Mouse (Mus musculus): Measurements from ENCODE around the gene Mcoln3.

Mcoln3 gene

DNA sequence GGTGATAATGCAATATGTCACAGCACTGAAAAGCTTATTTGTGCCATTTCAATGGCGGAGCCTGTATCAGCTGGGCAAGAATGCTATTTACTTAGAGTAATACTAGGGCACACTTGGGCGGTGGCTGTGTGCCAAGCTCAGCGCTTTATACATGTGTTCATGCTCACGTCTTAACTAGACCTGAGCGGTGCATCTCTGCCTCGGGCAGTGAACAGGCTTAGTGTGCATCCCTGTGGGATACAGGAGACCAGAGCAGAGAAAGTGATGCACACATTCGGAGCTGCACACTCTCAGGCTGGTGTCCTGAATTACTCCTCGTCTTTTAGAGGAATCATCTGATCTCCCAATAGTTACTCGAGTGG is 6.2 kb downstream of the Mcoln3 start:
- no peak for ATAC-seq (ENCODE audit: insufficient number of reproducible peaks, low FRiP score, low TSS enrichment)

GRCm38 (mm10) chr3:146127205-146127604 is 10.0 kb downstream of the Mcoln3 start:
- ATAC-seq (ENCODE audit: insufficient number of reproducible peaks, low FRiP score, low TSS enrichment), result no peak

GRCm38 (mm10) chr3:146134834-146135233 is 17.6 kb downstream of the Mcoln3 start:
- no peak for ATAC-seq (ENCODE audit: insufficient number of reproducible peaks, low FRiP score, low TSS enrichment)

GRCm38 (mm10) chr3:146135417-146135816 is 18.2 kb downstream of the Mcoln3 start:
- no peak for ATAC-seq (ENCODE audit: insufficient number of reproducible peaks, low FRiP score, low TSS enrichment)

DNA sequence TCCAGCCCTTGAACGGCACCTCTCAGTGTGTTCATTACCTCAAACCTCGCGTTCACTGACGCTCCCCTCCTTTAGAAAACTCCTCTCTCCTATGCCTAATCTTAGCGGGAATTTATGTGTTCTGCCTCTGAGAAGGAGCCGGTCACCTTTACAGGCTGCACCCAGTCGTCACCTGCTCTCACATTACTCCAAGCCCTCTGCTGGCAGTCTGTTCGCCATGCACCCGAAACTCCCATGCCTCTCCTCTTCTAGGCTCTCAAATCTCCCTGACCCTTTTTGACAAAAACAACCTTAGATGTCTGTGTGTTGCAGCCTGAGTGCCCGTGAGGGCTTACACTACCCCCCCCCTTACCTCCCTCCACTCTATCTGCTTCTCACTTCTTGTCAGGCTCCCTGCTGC is 19.2 kb downstream of the Mcoln3 start:
- no peak for ATAC-seq (ENCODE audit: insufficient number of reproducible peaks, low FRiP score, low TSS enrichment)

DNA sequence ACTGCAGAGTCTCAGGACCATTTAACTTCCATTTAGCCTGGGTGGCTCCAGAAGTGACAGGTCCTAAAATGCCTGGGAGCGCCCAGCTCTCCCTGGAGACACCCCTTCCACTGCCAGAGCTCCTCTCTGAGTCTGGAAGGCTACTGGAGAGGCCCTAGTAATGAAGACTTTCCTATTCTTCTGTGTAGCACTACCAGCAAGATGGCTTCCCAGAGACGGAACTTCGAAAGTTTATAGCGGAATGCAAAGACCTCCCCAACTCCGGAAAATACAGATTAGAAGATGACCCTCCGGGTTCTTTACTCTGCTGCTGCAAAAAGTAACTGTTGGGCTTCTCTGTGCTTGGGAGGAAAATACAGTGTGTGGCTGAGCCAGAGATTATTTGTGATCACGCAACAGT is 23.0 kb downstream of the Mcoln3 start:
- no peak for ATAC-seq (ENCODE audit: insufficient number of reproducible peaks, low FRiP score, low TSS enrichment)

GRCm38 (mm10) chr3:146142523-146142922 is 25.3 kb downstream of the Mcoln3 start:
- no peak for ATAC-seq (ENCODE audit: insufficient number of reproducible peaks, low FRiP score, low TSS enrichment)

DNA sequence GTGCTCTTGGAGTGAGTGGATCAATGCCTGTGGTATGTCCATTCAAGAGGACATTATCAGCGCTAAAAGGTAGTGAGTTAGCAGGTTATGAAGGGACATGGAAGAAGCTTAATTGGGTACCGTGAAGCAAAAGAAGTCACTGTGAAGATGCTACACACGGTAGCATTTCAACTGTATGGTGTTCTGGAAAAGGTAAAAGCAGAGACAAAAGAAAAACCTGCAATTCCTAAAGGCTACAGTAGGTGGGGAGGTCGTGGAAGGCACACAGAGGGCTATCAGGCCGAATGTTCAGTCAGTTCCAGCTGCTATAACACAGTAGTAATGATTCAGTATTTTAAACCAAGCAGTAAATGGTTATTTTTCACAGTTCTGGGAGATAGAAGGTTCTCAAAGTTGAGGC is 28.3 kb downstream of the Mcoln3 start:
- no peak for ATAC-seq (ENCODE audit: insufficient number of reproducible peaks, low FRiP score, low TSS enrichment)

GRCm38 (mm10) chr3:146146131-146146530 is 28.9 kb downstream of the Mcoln3 start:
- no peak for ATAC-seq (ENCODE audit: insufficient number of reproducible peaks, low FRiP score, low TSS enrichment)

GRCm38 (mm10) chr3:146149156-146150057 is 32.2 kb downstream of the Mcoln3 start, which contains the start of gene Mcoln2:
Gene Mcoln2, plus strand, starts transcription at chr3:146149833.
- ATAC-seq (ENCODE audit: insufficient number of reproducible peaks, low FRiP score, low TSS enrichment), result no peak

GRCm38 (mm10) chr3:146150058-146150400 is 32.8 kb downstream of the Mcoln3 start:
- no peak for ATAC-seq (ENCODE audit: insufficient number of reproducible peaks, low FRiP score, low TSS enrichment)

DNA sequence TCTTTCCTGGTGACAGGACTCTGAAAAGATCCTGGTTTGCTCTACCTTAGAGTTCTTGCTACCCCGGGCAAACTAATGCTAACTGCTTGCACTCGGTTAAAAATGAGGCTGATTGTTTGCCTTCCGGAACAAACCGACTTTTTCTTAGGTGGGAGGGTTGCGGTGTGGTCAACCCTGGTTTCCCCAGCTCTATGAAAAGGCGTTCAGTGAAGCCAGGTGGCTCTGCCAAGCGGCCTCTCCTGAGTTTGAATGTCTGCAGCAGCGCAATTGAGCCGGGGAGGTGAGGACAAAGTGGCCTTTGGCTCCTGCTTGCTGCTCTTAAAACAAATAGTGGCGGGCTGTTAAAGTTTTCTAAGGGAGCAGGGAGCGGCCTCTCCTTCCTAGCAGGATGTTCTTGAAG is 33.3 kb downstream of the Mcoln3 start:
- ATAC-seq (ENCODE audit: insufficient number of reproducible peaks, low FRiP score, low TSS enrichment), result no peak

DNA sequence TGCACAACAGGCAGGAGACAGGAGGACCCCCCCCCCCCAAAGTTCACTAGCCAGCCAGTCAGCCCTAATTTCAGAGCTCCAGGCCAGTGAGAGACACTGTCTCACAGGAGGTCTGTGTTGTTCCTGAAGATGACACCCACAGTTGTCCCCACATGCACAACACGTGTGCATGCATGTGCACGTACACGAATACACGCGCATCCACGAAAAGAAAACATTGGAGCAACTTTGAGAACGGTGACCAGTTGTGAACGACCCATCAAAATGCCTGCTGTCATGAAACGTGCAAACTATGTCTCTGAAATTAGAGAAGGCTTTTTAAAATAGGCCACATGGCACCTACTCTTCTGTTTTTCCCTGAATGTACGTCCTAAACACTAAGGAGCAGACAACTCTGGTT is 34.1 kb downstream of the Mcoln3 start:
- no peak for ATAC-seq (ENCODE audit: insufficient number of reproducible peaks, low FRiP score, low TSS enrichment)

- ATAC-seq (ENCODE audit: insufficient number of reproducible peaks, low FRiP score, low TSS enrichment), result no peak
Observed at GRCm38 (mm10) chr3:146151755-146152154, 34.5 kb downstream of the Mcoln3 start.

DNA sequence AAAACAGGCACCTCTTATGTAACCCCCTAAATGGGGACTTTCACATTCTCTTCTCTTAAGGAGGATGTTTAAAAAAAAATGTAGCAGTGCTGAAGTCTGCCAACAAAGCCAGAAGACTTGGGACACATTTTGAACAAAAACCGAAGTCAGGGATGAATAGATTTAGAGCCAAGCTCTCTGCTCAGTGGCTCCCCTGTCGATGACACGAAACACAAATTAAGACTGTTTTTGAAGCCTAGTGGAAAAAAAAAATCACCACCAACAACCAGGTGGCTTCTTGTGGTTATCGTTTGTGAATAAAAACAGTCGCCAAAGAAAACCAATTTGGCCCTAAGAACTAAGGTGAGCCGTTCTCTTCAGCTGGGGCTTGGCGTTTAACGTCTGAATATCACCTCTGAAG is 35.1 kb downstream of the Mcoln3 start:
- no peak for ATAC-seq (ENCODE audit: insufficient number of reproducible peaks, low FRiP score, low TSS enrichment)

- no peak for ATAC-seq (ENCODE audit: insufficient number of reproducible peaks, low FRiP score, low TSS enrichment)
Observed at GRCm38 (mm10) chr3:146152913-146153312, 35.7 kb downstream of the Mcoln3 start.

GRCm38 (mm10) chr3:146153862-146154611 is 36.8 kb downstream of the Mcoln3 start:
- ATAC-seq (ENCODE audit: insufficient number of reproducible peaks, low FRiP score, low TSS enrichment), result no peak

GRCm38 (mm10) chr3:146155628-146156576 is 38.7 kb downstream of the Mcoln3 start:
- no peak for ATAC-seq (ENCODE audit: insufficient number of reproducible peaks, low FRiP score, low TSS enrichment)

GRCm38 (mm10) chr3:146156811-146157210 is 39.6 kb downstream of the Mcoln3 start:
- ATAC-seq (ENCODE audit: insufficient number of reproducible peaks, low FRiP score, low TSS enrichment), result no peak

DNA sequence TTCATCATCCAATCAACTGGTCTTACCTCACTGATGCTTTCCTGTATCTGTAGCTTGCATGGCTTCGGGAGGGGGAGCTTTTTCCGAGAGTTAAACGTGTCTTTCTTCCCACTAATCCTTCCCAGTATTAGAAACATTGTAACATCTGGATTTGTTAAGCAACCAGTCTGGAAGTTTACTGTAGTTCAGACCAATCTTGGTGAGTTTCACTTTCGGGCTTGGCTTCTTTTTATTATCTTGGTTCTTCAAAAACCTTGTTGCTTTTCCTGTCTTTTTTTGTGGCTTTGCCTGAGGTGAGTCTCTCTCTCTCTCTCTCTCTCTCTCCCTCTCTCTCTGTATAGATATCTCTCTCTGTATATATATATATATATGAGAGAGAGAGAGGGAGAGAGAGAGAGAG is 40.8 kb downstream of the Mcoln3 start:
- no peak for ATAC-seq (ENCODE audit: insufficient number of reproducible peaks, low FRiP score, low TSS enrichment)

- no peak for ATAC-seq (ENCODE audit: insufficient number of reproducible peaks, low FRiP score, low TSS enrichment)
Observed at GRCm38 (mm10) chr3:146159360-146159759, 42.1 kb downstream of the Mcoln3 start.
